Mouse (Mus musculus) bone marrow macrophage, adult 2 months (primary cell): ENCODE data around the gene Pde11a.

Experiments used
- CTCF ChIP-seq: IDR thresholded peaks from 2 replicates; pipeline ENCODE4 v1.5.1; 2012; ENCODE audit warnings: low read depth, mild to moderate bottlenecking, low read length, moderate library complexity
- POLR2A ChIP-seq: IDR thresholded peaks from 2 replicates; pipeline ENCODE4 v1.6.1; 2012; ENCODE audit warnings: mild to moderate bottlenecking, low read depth, low read length, borderline replicate concordance

DNA sequence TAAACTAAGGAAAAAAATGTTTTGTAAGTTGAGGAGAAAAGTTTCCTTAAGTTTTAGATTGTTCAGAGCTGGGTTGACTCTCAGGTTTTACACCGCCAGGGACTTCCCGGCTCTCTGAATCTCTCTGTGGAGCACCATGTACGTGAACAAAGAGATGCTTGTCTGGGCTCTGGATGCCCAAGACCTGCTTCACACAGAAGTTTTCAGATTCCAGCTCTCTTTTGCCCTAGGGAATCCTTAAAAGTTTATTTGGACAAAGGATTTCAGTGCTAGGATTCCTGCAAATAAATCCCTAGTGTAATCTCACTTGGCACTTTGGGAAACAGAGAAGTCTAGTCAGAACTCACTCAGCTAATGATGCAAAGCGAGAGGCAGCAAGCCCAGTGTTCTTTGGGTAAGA is 348.9 kb downstream of the Pde11a start:
- no peak for TF ChIP-seq POLR2A
- TF ChIP-seq CTCF, result no peak
